Mouse (Mus musculus) kidney, adult 11 months (tissue): ENCODE results near the gene Fam198a.

Experiments used
- DNase-seq: peaks from one replicate; pipeline ENCODE4 v3.0.0; 2022

Gene Fam198a

GRCm38 (mm10) chr9:121926634-121927405 lies 24.0 kb upstream of the Fam198a start:
- DNase-seq: no peak

- DNase-seq: no peak
Measured at GRCm38 (mm10) chr9:121927721-121928120, 23.1 kb upstream of the Fam198a start.

GRCm38 (mm10) chr9:121928498-121928897 lies 22.3 kb upstream of the Fam198a start:
- DNase-seq: no peak

GRCm38 (mm10) chr9:121934856-121935255 lies 15.9 kb upstream of the Fam198a start:
- DNase-seq: no peak

- DNase-seq: no peak
Measured at GRCm38 (mm10) chr9:121936952-121937351, 13.8 kb upstream of the Fam198a start.

- no peak for DNase-seq
Measured at GRCm38 (mm10) chr9:121937451-121937864, 13.3 kb upstream of the Fam198a start.

- no peak for DNase-seq
Measured at GRCm38 (mm10) chr9:121937944-121938355, 12.8 kb upstream of the Fam198a start.

GRCm38 (mm10) chr9:121943005-121943404 lies 7.8 kb upstream of the Fam198a start:
- no peak for DNase-seq

- DNase-seq: no peak
Measured at GRCm38 (mm10) chr9:121943628-121944027, 7.2 kb upstream of the Fam198a start.

- DNase-seq: peak; percentile 34
Measured at GRCm38 (mm10) chr9:121947784-121948183, 3.0 kb upstream of the Fam198a start.

- DNase-seq: no peak
Measured at GRCm38 (mm10) chr9:121948431-121948830, 2.4 kb upstream of the Fam198a start.

- no peak for DNase-seq
Measured at GRCm38 (mm10) chr9:121951114-121951423, 281 bp downstream of the Fam198a start.

GRCm38 (mm10) chr9:121952596-121952995 lies 1.8 kb downstream of the Fam198a start:
- DNase-seq: no peak

GRCm38 (mm10) chr9:121959966-121960635 lies 9.3 kb downstream of the Fam198a start:
- no peak for DNase-seq

GRCm38 (mm10) chr9:121964941-121965340 lies 14.2 kb downstream of the Fam198a start:
- no peak for DNase-seq

GRCm38 (mm10) chr9:121968258-121968657 lies 17.5 kb downstream of the Fam198a start:
- DNase-seq: peak; percentile 25

GRCm38 (mm10) chr9:121969841-121970381 lies 19.1 kb downstream of the Fam198a start:
- DNase-seq: no peak

- DNase-seq: no peak
Measured at GRCm38 (mm10) chr9:121973207-121973606, 22.4 kb downstream of the Fam198a start.

GRCm38 (mm10) chr9:121974141-121974986 lies 23.6 kb downstream of the Fam198a start:
- no peak for DNase-seq

GRCm38 (mm10) chr9:121975321-121975720 lies 24.5 kb downstream of the Fam198a start:
- DNase-seq: no peak

GRCm38 (mm10) chr9:121981046-121981445 lies 30.3 kb downstream of the Fam198a start:
- DNase-seq: no peak

GRCm38 (mm10) chr9:121981466-121982105 lies 30.8 kb downstream of the Fam198a start:
- DNase-seq: no peak

- DNase-seq: no peak
Measured at GRCm38 (mm10) chr9:121982214-121982613, 31.4 kb downstream of the Fam198a start.
